Mouse (Mus musculus) gastrocnemius, adult 2 months (tissue): ENCODE measurements around the gene Auts2. TPM values are rescaled to one million over a fixed set of nuclear protein-coding genes. Genes with fewer than 3 reads are reported as not detected.
A peak's percentile ranks its signal among the peaks of the same experiment; 100 is the strongest.

Source experiments
- DNase-seq: peaks from one replicate; pipeline ENCODE4 v3.0.0; 2022
- H3K27ac ChIP-seq: fragments of 200-600 bp; 2 replicates; pipeline ENCODE4 v1.8.1; 2022; ENCODE audit warnings: mild to moderate bottlenecking
- H3K4me3 ChIP-seq: fragments of 200-600 bp; 2 replicates; pipeline ENCODE4 v1.8.1; 2022; ENCODE audit warnings: mild to moderate bottlenecking, moderate library complexity
- CTCF ChIP-seq: fragments of 200-600 bp; IDR thresholded peaks from 2 replicates; pipeline ENCODE4 v1.8.1; 2022; ENCODE audit warnings: antibody characterized with exemption, mild to moderate bottlenecking, moderate library complexity
- intact Hi-C: fragments of 180-260 bp; cut with DNase I; formaldehyde crosslinking; loops from one replicate; pipeline ENCODE4 v1.15.1; 2025
- total RNA-seq, 2 experiments: library from RNA; stranded (reverse); gene quantifications; 2 replicates each; pipeline ENCODE4 v1.2.3; 2021

The Auts2 gene
- total RNA-seq, 2 experiments from 2014 or later: 13.0 to 31.1 TPM

- H3K27ac ChIP-seq: no peak overlapping the region
- peak overlapping the region; percentile 19; the same call in 1 of the 2 replicates for H3K4me3 ChIP-seq
- no peak for DNase-seq
- TF ChIP-seq CTCF: no peak
- intact Hi-C loops: no loop called here
Observed at GRCm38 (mm10) chr5:132391831-132392763, 151.0 kb downstream of the Auts2 start.

- H3K4me3 ChIP-seq: no peak overlapping the region
- intact Hi-C loops: no loop called here
Observed at GRCm38 (mm10) chr5:132388746-132389145, 154.4 kb downstream of the Auts2 start.

DNA sequence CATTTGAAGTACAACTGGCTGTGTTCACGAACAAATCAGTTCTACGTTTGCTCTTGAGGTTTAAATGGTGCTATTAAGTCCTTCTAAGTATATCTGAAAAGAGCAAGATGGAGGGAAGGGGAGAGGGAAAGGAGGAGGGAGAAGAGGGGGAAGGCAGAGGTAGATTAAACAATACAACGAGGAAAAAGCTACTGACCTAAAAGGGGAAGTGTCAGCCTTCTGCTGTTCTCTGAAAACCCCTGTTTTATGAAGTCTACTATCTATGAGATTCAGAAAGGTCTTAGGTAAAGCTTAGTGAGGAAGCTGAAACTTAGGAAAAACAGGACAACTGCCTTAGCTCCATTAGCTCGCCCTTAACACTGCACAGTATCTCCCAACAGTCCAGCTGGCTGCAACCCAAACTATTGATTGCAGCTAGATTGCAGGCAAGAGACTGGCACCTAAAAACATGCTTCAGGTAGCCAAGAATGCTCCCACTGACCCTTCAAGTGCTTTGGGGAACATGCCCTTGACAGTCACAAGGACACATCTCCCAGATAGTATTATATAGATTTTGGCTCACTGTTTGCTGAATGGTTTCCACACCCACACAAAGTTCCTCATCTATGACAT lies 157.8 kb downstream of the Auts2 start:
- intact Hi-C loops: no loop called here
- H3K27ac ChIP-seq: no peak overlapping the region
- no peak for DNase-seq
- no peak for TF ChIP-seq CTCF
- no peak overlapping the region for H3K4me3 ChIP-seq

More at GRCm38 (mm10) chr5:132388746-132389145, 154.4 kb downstream of the Auts2 start:
- no peak overlapping the region for H3K27ac ChIP-seq
- TF ChIP-seq CTCF: peak; percentile 13; the same call in 1 of the 2 replicates
- DNase-seq: no peak

- intact Hi-C loops: no loop called here
- TF ChIP-seq CTCF: no peak
- no peak overlapping the region for H3K27ac ChIP-seq
- no peak for DNase-seq
- no peak overlapping the region for H3K4me3 ChIP-seq
Observed at GRCm38 (mm10) chr5:132380261-132380660, 162.9 kb downstream of the Auts2 start.

- DNase-seq: no peak
- no peak for TF ChIP-seq CTCF
- intact Hi-C loops: no loop called here
- H3K27ac ChIP-seq: no peak overlapping the region
- no peak overlapping the region for H3K4me3 ChIP-seq
Observed at GRCm38 (mm10) chr5:132378977-132379376, 164.2 kb downstream of the Auts2 start.

DNA sequence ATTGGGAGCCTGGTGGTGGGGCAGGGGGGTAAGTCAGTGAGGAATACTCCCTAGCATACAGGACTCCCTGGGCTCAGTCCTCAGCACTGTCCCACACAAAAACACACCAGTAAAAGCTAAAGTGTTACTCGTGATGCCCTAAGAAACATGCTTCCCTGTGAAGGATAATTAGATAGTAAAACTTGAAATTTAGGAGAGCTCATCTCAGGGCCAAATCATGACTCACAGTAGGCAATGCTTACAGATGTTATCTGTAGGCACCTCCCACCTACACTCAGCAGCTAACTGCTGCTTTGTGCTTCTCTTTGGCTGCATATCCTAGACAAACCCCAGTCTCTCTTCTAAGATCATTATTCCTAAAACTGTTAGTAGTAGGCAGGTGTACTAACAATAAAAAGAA lies 168.0 kb downstream of the Auts2 start:
- DNase-seq: no peak
- TF ChIP-seq CTCF: no peak
- intact Hi-C loops: no loop called here
- Histone ChIP-seq H3K27ac (no peak overlapping the region), H3K4me3 (no peak overlapping the region)

DNA sequence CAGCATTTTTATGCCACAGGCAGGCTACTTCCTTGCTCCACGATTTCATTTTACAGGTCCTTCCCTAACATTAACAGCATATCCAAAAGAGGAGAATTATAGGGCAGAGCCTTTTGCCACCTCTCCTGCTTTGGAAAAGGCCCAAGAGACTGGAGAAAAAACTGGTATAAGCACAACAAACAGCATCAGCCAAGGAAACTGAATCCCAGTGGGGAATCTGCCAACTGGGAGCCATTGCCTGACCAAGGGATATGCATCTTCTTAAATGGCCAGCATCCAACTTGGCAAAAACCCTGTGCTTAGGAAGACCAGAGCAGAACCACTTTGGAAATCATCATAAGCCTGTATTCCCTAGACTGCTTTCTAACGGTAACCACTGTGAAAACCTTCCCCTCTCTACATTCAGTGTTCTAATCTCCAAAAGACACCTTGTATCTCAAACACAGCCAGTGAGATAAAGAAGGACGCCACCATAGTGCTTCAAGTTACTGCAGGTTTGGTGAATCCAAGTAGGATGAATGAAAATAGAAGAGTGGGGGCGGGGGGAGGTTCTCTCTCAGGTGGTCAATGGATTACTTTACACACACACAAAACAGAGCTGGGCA lies 169.6 kb downstream of the Auts2 start:
- intact Hi-C loops: no loop called here
- TF ChIP-seq CTCF: no peak
- Histone ChIP-seq H3K4me3 (no peak overlapping the region), H3K27ac (no peak overlapping the region)
- peak; percentile 76 for DNase-seq

- intact Hi-C loops: no loop called here
Observed at GRCm38 (mm10) chr5:132372605-132373004, 170.5 kb downstream of the Auts2 start.

GRCm38 (mm10) chr5:132368678-132369088 lies 174.5 kb downstream of the Auts2 start:
- intact Hi-C loops: loop anchor here (10.0 kb wide), 1 partner anchor 176 kb away; the partner anchor contains the start of gene Auts2
- Histone ChIP-seq H3K27ac (no peak overlapping the region), H3K4me3 (no peak overlapping the region)
- TF ChIP-seq CTCF: no peak
- peak; percentile 39 for DNase-seq

More at GRCm38 (mm10) chr5:132372605-132373004, 170.5 kb downstream of the Auts2 start:
- no peak overlapping the region for H3K4me3 ChIP-seq
- no peak for TF ChIP-seq CTCF
- DNase-seq: no peak
- no peak overlapping the region for H3K27ac ChIP-seq

GRCm38 (mm10) chr5:132361276-132361675 lies 181.9 kb downstream of the Auts2 start:
- DNase-seq: no peak
- Histone ChIP-seq H3K4me3 (no peak overlapping the region), H3K27ac (no peak overlapping the region)
- TF ChIP-seq CTCF: no peak
- intact Hi-C loops: loop anchor here (10.0 kb wide), 1 partner anchor 184 kb away; the partner anchor contains the start of gene Auts2

DNA sequence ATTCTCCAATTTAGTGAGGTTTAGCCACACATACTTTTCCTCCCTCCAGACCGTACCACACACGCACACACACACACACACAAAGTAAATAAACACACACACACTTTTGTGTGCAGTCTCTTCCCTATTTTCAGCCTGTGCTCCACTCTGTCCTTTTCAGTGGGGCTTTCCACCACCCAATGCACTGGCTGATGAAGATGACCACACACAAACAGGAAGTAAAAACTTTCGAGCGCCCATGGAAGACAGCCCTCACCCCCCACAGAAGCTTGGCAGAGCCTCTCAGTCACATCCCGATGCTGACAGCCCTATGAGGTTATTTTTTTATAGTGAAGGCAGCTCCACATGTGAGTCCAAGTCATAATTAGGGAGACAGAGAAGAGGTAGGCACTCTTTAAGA lies 185.4 kb downstream of the Auts2 start:
- no peak for DNase-seq
- Histone ChIP-seq H3K4me3 (no peak overlapping the region), H3K27ac (no peak overlapping the region)
- TF ChIP-seq CTCF: no peak
- intact Hi-C loops: no loop called here

DNA sequence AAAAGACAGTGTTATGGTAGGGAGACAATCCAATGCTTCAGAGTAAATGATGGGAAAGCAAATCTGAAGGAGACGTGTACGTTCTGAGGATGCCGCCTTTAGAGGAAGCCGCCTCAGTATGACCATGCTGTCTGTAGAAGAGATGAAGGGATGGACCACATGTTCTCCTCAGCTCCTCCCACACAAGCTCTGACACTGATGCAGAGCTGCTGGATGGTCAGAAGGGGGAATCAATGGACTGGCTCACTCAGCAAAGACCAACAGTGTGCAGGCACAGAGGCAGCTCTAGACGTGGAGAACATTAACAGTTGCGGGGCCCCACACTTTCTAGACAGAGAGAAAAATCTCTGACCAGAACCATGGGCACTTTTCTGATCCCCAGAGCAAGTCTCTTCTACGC lies 187.2 kb downstream of the Auts2 start:
- Histone ChIP-seq H3K4me3 (no peak overlapping the region), H3K27ac (no peak overlapping the region)
- intact Hi-C loops: no loop called here
- no peak for DNase-seq
- TF ChIP-seq CTCF: no peak

GRCm38 (mm10) chr5:132352437-132352836 lies 190.7 kb downstream of the Auts2 start:
- intact Hi-C loops: no loop called here
- Histone ChIP-seq H3K4me3 (no peak overlapping the region), H3K27ac (no peak overlapping the region)
- DNase-seq: no peak
- TF ChIP-seq CTCF: no peak
